Mouse (Mus musculus) E14TG2a.4 (cell line): ENCODE data around the gene Tnfsf18.

Experiments used
- CTCF ChIP-seq: conservative IDR thresholded peaks from 2 replicates; pipeline ENCODE4 v1.5.1; 2014; ENCODE audit warnings: low read length
- POU5F1 ChIP-seq: IDR thresholded peaks from 2 replicates; pipeline ENCODE4 v1.6.1; 2014; ENCODE audit warnings: low read length, borderline replicate concordance

DNA sequence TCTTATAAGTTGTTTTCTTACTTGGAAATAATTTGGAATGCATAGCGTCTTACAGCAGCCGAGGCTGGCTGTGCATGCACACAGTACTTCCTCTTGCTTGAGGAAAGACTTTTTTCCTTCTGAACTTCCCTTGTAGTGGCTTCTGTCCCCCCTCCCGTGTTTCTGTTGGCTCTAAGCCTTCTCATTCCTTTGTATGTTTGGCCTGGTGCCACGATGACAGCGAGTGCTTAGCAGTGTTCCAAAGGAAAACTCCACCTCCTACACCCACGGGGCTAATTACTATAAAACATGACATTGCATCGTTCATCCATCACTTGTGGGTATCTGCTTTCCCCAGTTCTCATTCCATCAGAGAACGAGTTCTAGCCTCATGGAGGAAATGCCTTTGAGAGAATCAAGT, at the start of gene Tnfsf18:
- no peak for TF ChIP-seq CTCF
- no peak for TF ChIP-seq POU5F1
